Mouse (Mus musculus) MEL (cell line): ENCODE measurements around the gene Csad. TPM values are rescaled to one million over a fixed set of nuclear protein-coding genes. Genes with fewer than 3 reads are reported as not detected.

Source experiments
- DNase-seq: peaks from one replicate; pipeline ENCODE4 v3.0.0; 2011; ENCODE audit warnings: low read depth, low spot score
- H3K27ac ChIP-seq: 2 replicates; pipeline ENCODE4 v1.5.1; 2012; ENCODE audit warnings: low read depth, mild to moderate bottlenecking, control low read depth, low read length, moderate library complexity; ENCODE audit not compliant: control insufficient read depth
- H3K27me3 ChIP-seq, 2 experiments: fragments of 150-350 bp in 1 of 2; sonication (generic) in 1 of 2; 2 replicates each; pipeline ENCODE4 v1.6.1; 2012; ENCODE audit warnings: low read length in 2 of 2, mild to moderate bottlenecking in 2 of 2, improper control_type of control experiment in 1 of 2, moderate library complexity in 1 of 2; ENCODE audit not compliant: insufficient read depth in 2 of 2, control insufficient read depth in 1 of 2
- H3K36me3 ChIP-seq, 2 experiments: 2 replicates each; pipeline ENCODE4 v1.6.1; 2012 to 2014; ENCODE audit warnings: low read length in 2 of 2, improper control_type of control experiment in 1 of 2, inconsistent platforms in 1 of 2, mild to moderate bottlenecking in 1 of 2; ENCODE audit not compliant: insufficient read depth in 2 of 2, control insufficient read depth in 1 of 2
- H3K4me1 ChIP-seq, 2 experiments: fragments of 150-350 bp in 1 of 2; sonication (generic) in 1 of 2; 2 replicates each; pipeline ENCODE4 v1.6.1; 2012; ENCODE audit warnings: low read length in 2 of 2, improper control_type of control experiment in 1 of 2, mild to moderate bottlenecking in 1 of 2; ENCODE audit not compliant: insufficient read depth in 2 of 2, control insufficient read depth in 1 of 2
- H3K4me3 ChIP-seq, 2 experiments: fragments of 150-350 bp in 1 of 2; sonication (generic) in 1 of 2; 2 replicates each; pipeline ENCODE4 v1.5.1; 2012; ENCODE audit warnings: low read depth in 2 of 2, low read length in 2 of 2, mild to moderate bottlenecking in 2 of 2, moderate library complexity in 2 of 2, control low read depth in 1 of 2, improper control_type of control experiment in 1 of 2; ENCODE audit not compliant: control insufficient read depth in 1 of 2, insufficient read depth in 1 of 2
- H3K79me2 ChIP-seq: 2 replicates; pipeline ENCODE4 v1.6.1; 2012; ENCODE audit warnings: mild to moderate bottlenecking, low read length, moderate library complexity; ENCODE audit not compliant: control insufficient read depth, poor library complexity, insufficient read depth
- H3K9ac ChIP-seq: 2 replicates; pipeline ENCODE4 v1.6.1; 2012; ENCODE audit warnings: low read depth, mild to moderate bottlenecking, control low read depth, low read length, moderate library complexity; ENCODE audit not compliant: control insufficient read depth, poor library complexity, severe bottlenecking
- H3K9me3 ChIP-seq: fragments of 150-350 bp; sonication (generic); replicated peaks from 2 replicates; pipeline ENCODE4 v1.6.1; 2012; ENCODE audit warnings: mild to moderate bottlenecking, low read length, improper control_type of control experiment, moderate library complexity; ENCODE audit not compliant: insufficient read depth
- CHD2 ChIP-seq: IDR thresholded peaks from 2 replicates; pipeline ENCODE4 v1.6.1; 2011; ENCODE audit warnings: low read length, improper control_type of control experiment
- E2F4 ChIP-seq: IDR thresholded peaks from 2 replicates; pipeline ENCODE4 v1.6.1; 2011; ENCODE audit warnings: low read depth, low read length, improper control_type of control experiment, borderline replicate concordance
- ETS1 ChIP-seq: IDR thresholded peaks from 2 replicates; pipeline ENCODE4 v1.6.1; 2012; ENCODE audit warnings: low read depth, mild to moderate bottlenecking, inconsistent platforms, low read length, improper control_type of control experiment, moderate library complexity
- GATA1 ChIP-seq: IDR thresholded peaks from 2 replicates; pipeline ENCODE4 v1.6.1; 2011; ENCODE audit warnings: low read depth, low read length, improper control_type of control experiment
- HCFC1 ChIP-seq: IDR thresholded peaks from 2 replicates; pipeline ENCODE4 v1.6.1; 2012; ENCODE audit warnings: low read depth, mild to moderate bottlenecking, inconsistent platforms, low read length, improper control_type of control experiment, moderate library complexity
- JUND ChIP-seq: IDR thresholded peaks from 2 replicates; pipeline ENCODE4 v1.6.1; 2011; ENCODE audit warnings: low read depth, mild to moderate bottlenecking, improper control_type of control experiment, low read length
- MAFK ChIP-seq: IDR thresholded peaks from 2 replicates; pipeline ENCODE4 v1.6.1; 2011; ENCODE audit warnings: low read depth, mild to moderate bottlenecking, low read length, improper control_type of control experiment, borderline replicate concordance
- MAX ChIP-seq: IDR thresholded peaks from 2 replicates; pipeline ENCODE4 v1.6.1; 2011; ENCODE audit warnings: low read length, improper control_type of control experiment
- MAZ ChIP-seq: IDR thresholded peaks from 2 replicates; pipeline ENCODE4 v1.6.1; 2012; ENCODE audit warnings: low read depth, mild to moderate bottlenecking, inconsistent platforms, low read length, improper control_type of control experiment
- MXI1 ChIP-seq: IDR thresholded peaks from 2 replicates; pipeline ENCODE4 v1.6.1; 2011; ENCODE audit warnings: mild to moderate bottlenecking, low read depth, low read length, improper control_type of control experiment
- MYB ChIP-seq: IDR thresholded peaks from 2 replicates; pipeline ENCODE4 v1.6.1; 2011; ENCODE audit warnings: mild to moderate bottlenecking, low read depth, low read length, improper control_type of control experiment
- MYC ChIP-seq: IDR thresholded peaks from 2 replicates; pipeline ENCODE4 v1.6.1; 2011; ENCODE audit warnings: low read depth, mild to moderate bottlenecking, low read length, improper control_type of control experiment, moderate library complexity
- POLR2AphosphoS2 ChIP-seq: IDR thresholded peaks from 2 replicates; pipeline ENCODE4 v1.6.1; 2011; ENCODE audit warnings: low read length, improper control_type of control experiment
- POLR2AphosphoS5 ChIP-seq: IDR thresholded peaks from 2 replicates; pipeline ENCODE4 v1.6.1; 2012; ENCODE audit warnings: low read depth, borderline replicate concordance, mild to moderate bottlenecking, inconsistent platforms, low read length, moderate library complexity, mixed read lengths
- RAD21 ChIP-seq: IDR thresholded peaks from 2 replicates; pipeline ENCODE4 v1.6.1; 2011; ENCODE audit warnings: mild to moderate bottlenecking, low read depth, low read length, improper control_type of control experiment
- SIN3A ChIP-seq: IDR thresholded peaks from 2 replicates; pipeline ENCODE4 v1.6.1; 2012; ENCODE audit warnings: low read length, improper control_type of control experiment, inconsistent platforms
- SMC3 ChIP-seq: IDR thresholded peaks from 2 replicates; pipeline ENCODE4 v1.6.1; 2011; ENCODE audit warnings: low read depth, low read length, improper control_type of control experiment
- TCF12 ChIP-seq: IDR thresholded peaks from 2 replicates; pipeline ENCODE4 v1.6.1; 2014; ENCODE audit warnings: low read depth, mild to moderate bottlenecking, inconsistent platforms, low read length, improper control_type of control experiment, moderate library complexity
- USF1 ChIP-seq: IDR thresholded peaks from 2 replicates; pipeline ENCODE4 v1.6.1; 2014; ENCODE audit warnings: low read depth, mild to moderate bottlenecking, inconsistent platforms, low read length, improper control_type of control experiment, moderate library complexity
- USF2 ChIP-seq, 2 experiments: IDR thresholded peaks; 2 replicates each; pipeline ENCODE4 v1.6.1; 2011 to 2012; ENCODE audit warnings: improper control_type of control experiment in 2 of 2, low read length in 2 of 2, borderline replicate concordance in 1 of 2, inconsistent platforms in 1 of 2, low read depth in 1 of 2, mild to moderate bottlenecking in 1 of 2; ENCODE audit not compliant: insufficient read depth in 1 of 2
- ZC3H11A ChIP-seq: IDR thresholded peaks from 2 replicates; pipeline ENCODE4 v1.6.1; 2012; ENCODE audit warnings: low read depth, mild to moderate bottlenecking, inconsistent platforms, low read length, improper control_type of control experiment
- ZKSCAN1 ChIP-seq: IDR thresholded peaks from 2 replicates; pipeline ENCODE4 v1.6.1; 2012; ENCODE audit warnings: low read depth, mild to moderate bottlenecking, inconsistent platforms, low read length, improper control_type of control experiment, moderate library complexity
- ZMIZ1 ChIP-seq: IDR thresholded peaks from 2 replicates; pipeline ENCODE4 v1.6.1; 2012; ENCODE audit warnings: low read depth, mild to moderate bottlenecking, inconsistent platforms, low read length, improper control_type of control experiment, moderate library complexity
- ZNF384 ChIP-seq: IDR thresholded peaks from 2 replicates; pipeline ENCODE4 v1.6.1; 2012; ENCODE audit warnings: low read depth, mild to moderate bottlenecking, inconsistent platforms, low read length, improper control_type of control experiment
- polyA plus RNA-seq, 2 experiments: library from polyadenylated mRNA; stranded (reverse) in 1 of 2; unstranded in 1 of 2; fragments of >175 nt in 1 of 2; fragments of >200 nt in 1 of 2; gene quantifications; 2 replicates each; pipeline versions ENCODE4 v1.2.1 to v1.2.4; 2012; ENCODE audit warnings: low replicate concordance in 2 of 2, low read depth in 1 of 2; ENCODE audit not compliant: insufficient read length in 2 of 2, insufficient read depth in 1 of 2, missing spikeins in 1 of 2
- total RNA-seq: library from RNA; depleted of rRNA; stranded (reverse); fragments of 300-350 nt; gene quantifications from 2 replicates; pipeline ENCODE4 v1.2.3, GENCODE M21; 2012

The Csad gene
- total and polyA plus RNA-seq, 3 experiments: 4.1 to 10.5 TPM; not detected in 1

- 0 out of 2 replicates have a peak, but pooled peaks have one; percentile 19 for TF ChIP-seq HCFC1
- no peak for TF ChIP-seq USF1
- TF ChIP-seq MYB: no peak
- TF ChIP-seq USF2 (IDR thresholded peaks at IDR 0.05; ENCODE audit: borderline replicate concordance in 1 of 2, insufficient read depth in 1 of 2, low read depth in 1 of 2, low read length in 2 of 2): no peak
- no peak for TF ChIP-seq ZMIZ1
- peak; percentile 88 for TF ChIP-seq RAD21
- TF ChIP-seq ZC3H11A: peak; percentile 89
- peak; percentile 97 for TF ChIP-seq SMC3
These were observed 26.2 kb downstream of the Csad start (continued) for GRCm38 (mm10) chr15:102178279-102178678.

DNA sequence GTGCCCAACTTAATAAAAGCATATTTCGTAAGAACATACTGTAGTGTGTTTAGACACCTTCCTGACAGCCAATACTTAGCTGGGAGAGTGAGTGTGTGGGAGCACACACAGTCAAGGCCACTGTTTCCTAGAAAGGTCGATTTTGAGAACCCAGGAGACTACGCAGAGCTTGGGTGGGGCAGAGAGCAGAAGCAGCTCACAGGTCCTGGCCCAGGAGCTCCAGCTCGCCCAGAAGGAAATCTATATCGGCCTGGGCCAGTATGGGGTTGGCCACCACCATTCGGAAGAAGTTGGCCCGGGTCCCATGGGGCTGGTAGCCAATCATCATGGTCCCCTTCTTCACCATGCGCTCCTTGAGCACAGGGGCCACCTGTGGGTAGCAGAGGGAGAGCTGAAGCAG, 27.1 kb downstream of the Csad start:
- no peak overlapping the region for H3K4me3 ChIP-seq
- H3K9me3 ChIP-seq: no peaks in the 10 kb centered on the region
- H3K27ac ChIP-seq: no peak overlapping the region
- peaks cover 0 to 8% of the 10 kb centered on the region in 2 experiments; a peak in 2 of 4 replicates for H3K36me3 ChIP-seq
- peaks cover 4 to 17% of the 10 kb centered on the region in 2 experiments; a peak in 3 of 4 replicates for H3K4me1 ChIP-seq
- H3K79me2 ChIP-seq: no peaks in the 10 kb centered on the region
- H3K9ac ChIP-seq: no peak overlapping the region
- no peak for TF ChIP-seq ZNF384
- no peak for TF ChIP-seq ZC3H11A
- no peak for TF ChIP-seq MYB
- TF ChIP-seq CHD2: no peak
- TF ChIP-seq MXI1: no peak
- TF ChIP-seq MAFK: no peak
- TF ChIP-seq JUND: no peak
- no peak for TF ChIP-seq SIN3A
- TF ChIP-seq MYC: no peak
- TF ChIP-seq ZKSCAN1: no peak
- no peak for TF ChIP-seq MAX
- TF ChIP-seq ETS1: no peak
- no peak for TF ChIP-seq ZMIZ1
- TF ChIP-seq E2F4: no peak
- TF ChIP-seq POLR2AphosphoS5: no peak
- no peak for TF ChIP-seq GATA1
- no peak for TF ChIP-seq TCF12
- TF ChIP-seq MAZ: no peak
- TF ChIP-seq SMC3: no peak
- TF ChIP-seq POLR2AphosphoS2: no peak
- DNase-seq: no peak
- no peaks in the 10 kb centered on the region for H3K27me3 ChIP-seq
